Mouse (Mus musculus) forebrain, embryonic 11.5 days (tissue): ENCODE results near the gene Vkorc1l1. TPM values are rescaled to one million over a fixed set of nuclear protein-coding genes. Genes with fewer than 3 reads are reported as not detected.

Source experiments
- ATAC-seq: fragments of 200-750 bp; cut with Nextera tagmentation; replicated peaks from 2 replicates; pipeline ENCODE4 v1.8.0; 2017; ENCODE audit warnings: moderate TSS enrichment; ENCODE audit not compliant: low FRiP score
- DNase-seq: peaks from one replicate; pipeline ENCODE4 v3.0.0-alpha.2; 2017; ENCODE audit warnings: low spot score
- H3K27ac ChIP-seq: fragments of 300-500 bp; sonication (generic); 2 replicates; pipeline ENCODE4 v1.5.1; 2014; ENCODE audit warnings: low read depth, low read length
- H3K27me3 ChIP-seq: fragments of 300-500 bp; sonication (generic); 2 replicates; pipeline ENCODE4 v1.6.1; 2014; ENCODE audit warnings: mild to moderate bottlenecking, low read length, mixed read lengths; ENCODE audit not compliant: control insufficient read depth, insufficient read depth
- H3K36me3 ChIP-seq: fragments of 300-500 bp; sonication (generic); 2 replicates; pipeline ENCODE4 v1.6.1; 2014; ENCODE audit warnings: mild to moderate bottlenecking, low read length, moderate library complexity, mixed read lengths; ENCODE audit not compliant: control insufficient read depth, insufficient read depth
- H3K4me1 ChIP-seq: fragments of 300-500 bp; sonication (generic); replicated peaks from 2 replicates; pipeline ENCODE4 v1.6.1; 2014; ENCODE audit warnings: low read length, mixed read lengths; ENCODE audit not compliant: control insufficient read depth, insufficient read depth
- H3K4me2 ChIP-seq: fragments of 300-500 bp; sonication (generic); 2 replicates; pipeline ENCODE4 v1.6.1; 2014; ENCODE audit warnings: low read depth, mild to moderate bottlenecking, low read length, moderate library complexity, mixed read lengths; ENCODE audit not compliant: severe bottlenecking
- H3K4me3 ChIP-seq: fragments of 300-500 bp; sonication (generic); 2 replicates; pipeline ENCODE4 v1.5.1; 2014; ENCODE audit warnings: low read depth, low read length
- H3K9ac ChIP-seq: fragments of 300-500 bp; sonication (generic); 2 replicates; pipeline ENCODE4 v1.6.1; 2014; ENCODE audit warnings: low read length
- H3K9me3 ChIP-seq: fragments of 300-500 bp; sonication (generic); 2 replicates; pipeline ENCODE4 v1.6.1; 2016; ENCODE audit warnings: low read length, mixed read lengths; ENCODE audit not compliant: control insufficient read depth
- WGBS: fragments of 180-500 bp; shearing (Covaris S2); extraction: QIAGEN DNeasy Blood & Tissue Kit; methylation state at CpG from one replicate; pipeline ENCODE4 v1.1.7; 2014; 5-methylcytosine and 5-hydroxymethylcytosine counted together
- polyA plus RNA-seq: library from polyadenylated mRNA; unstranded; fragments of >200 nt; fragmentation: Nextera tagmentation; extraction: Ambion mirVana; gene quantifications from 2 replicates; pipeline ENCODE4 v1.2.1, GENCODE M21; 2014

Gene Vkorc1l1
- polyA plus RNA-seq, 1 experiment from 2014 or later: 35.7 TPM

GRCm38 (mm10) chr5:129955792-129956191 is 14.0 kb downstream of the Vkorc1l1 start:
- H3K4me1 ChIP-seq: no peaks in the 10 kb centered on the region
- no peak overlapping the region for H3K9ac ChIP-seq
- no peak overlapping the region for H3K4me2 ChIP-seq
- H3K27ac ChIP-seq: no peak overlapping the region
- no peak for ATAC-seq
- WGBS: 86% methylated on average over 6 of the region's 6 CpGs
- no peaks in the 10 kb centered on the region for H3K36me3 ChIP-seq
- H3K27me3 ChIP-seq: no peaks in the 10 kb centered on the region
- H3K4me3 ChIP-seq: no peak overlapping the region
- DNase-seq: no peak
- H3K9me3 ChIP-seq: no peaks in the 10 kb centered on the region

GRCm38 (mm10) chr5:129963224-129963623 is 21.5 kb downstream of the Vkorc1l1 start:
- ATAC-seq: no peak
- 54% methylated on average over 4 of the region's 4 CpGs for WGBS
- H3K4me3 ChIP-seq: no peak overlapping the region
- no peaks in the 10 kb centered on the region for H3K27me3 ChIP-seq
- no peak for DNase-seq
- H3K4me1 ChIP-seq: no peaks in the 10 kb centered on the region
- no peaks in the 10 kb centered on the region for H3K36me3 ChIP-seq
- no peak overlapping the region for H3K4me2 ChIP-seq
- H3K9ac ChIP-seq: no peak overlapping the region
- H3K9me3 ChIP-seq: no peaks in the 10 kb centered on the region
- H3K27ac ChIP-seq: no peak overlapping the region

- Histone ChIP-seq H3K4me1 (no peaks in the 10 kb centered on the region), H3K9ac (no peak overlapping the region), H3K9me3 (no peaks in the 10 kb centered on the region), H3K27me3 (no peaks in the 10 kb centered on the region), H3K36me3 (no peaks in the 10 kb centered on the region), H3K27ac (no peak overlapping the region), H3K4me3 (no peak overlapping the region), H3K4me2 (no peak overlapping the region)
- WGBS: 67% methylated on average over 3 of the region's 3 CpGs
- ATAC-seq (no peak), DNase-seq (no peak)
Observed at GRCm38 (mm10) chr5:129966448-129966847, 24.7 kb downstream of the Vkorc1l1 start.

- H3K9me3 ChIP-seq: no peaks in the 10 kb centered on the region
- no peak overlapping the region for H3K27ac ChIP-seq
- H3K4me1 ChIP-seq: no peaks in the 10 kb centered on the region
- H3K27me3 ChIP-seq: no peaks in the 10 kb centered on the region
- H3K36me3 ChIP-seq: no peaks in the 10 kb centered on the region
- 86% methylated on average over 7 of the region's 7 CpGs for WGBS
- H3K9ac ChIP-seq: no peak overlapping the region
- H3K4me2 ChIP-seq: no peak overlapping the region
- ATAC-seq: no peak
- no peak overlapping the region for H3K4me3 ChIP-seq
- DNase-seq: no peak
Observed at GRCm38 (mm10) chr5:129968417-129968816, 26.6 kb downstream of the Vkorc1l1 start.

GRCm38 (mm10) chr5:129971491-129971890 is 29.7 kb downstream of the Vkorc1l1 start:
- no peaks in the 10 kb centered on the region for H3K9me3 ChIP-seq
- H3K4me1 ChIP-seq: no peaks in the 10 kb centered on the region
- 90% methylated on average over 4 of the region's 4 CpGs for WGBS
- no peak for DNase-seq
- no peak overlapping the region for H3K4me3 ChIP-seq
- no peak overlapping the region for H3K27ac ChIP-seq
- no peak overlapping the region for H3K4me2 ChIP-seq
- no peak overlapping the region for H3K9ac ChIP-seq
- H3K27me3 ChIP-seq: no peaks in the 10 kb centered on the region
- ATAC-seq: no peak
- H3K36me3 ChIP-seq: no peaks in the 10 kb centered on the region

- Histone ChIP-seq H3K27me3 (no peaks in the 10 kb centered on the region), H3K27ac (no peak overlapping the region), H3K9me3 (no peaks in the 10 kb centered on the region), H3K4me3 (no peak overlapping the region), H3K4me2 (no peak overlapping the region), H3K36me3 (no peaks in the 10 kb centered on the region), H3K4me1 (no peaks in the 10 kb centered on the region), H3K9ac (no peak overlapping the region)
- ATAC-seq: no peak
- 91% methylated on average over 4 of the region's 4 CpGs for WGBS
- no peak for DNase-seq
Observed at GRCm38 (mm10) chr5:129974354-129974753, 32.6 kb downstream of the Vkorc1l1 start.

- Histone ChIP-seq H3K36me3 (no peaks in the 10 kb centered on the region), H3K4me1 (no peaks in the 10 kb centered on the region), H3K9me3 (no peaks in the 10 kb centered on the region), H3K9ac (no peak overlapping the region), H3K27ac (no peak overlapping the region), H3K27me3 (no peaks in the 10 kb centered on the region), H3K4me3 (no peak overlapping the region), H3K4me2 (no peak overlapping the region)
- 90% methylated on average over 4 of the region's 4 CpGs for WGBS
- DNase-seq (no peak), ATAC-seq (no peak)
Observed at GRCm38 (mm10) chr5:129974866-129975311, 33.1 kb downstream of the Vkorc1l1 start.

GRCm38 (mm10) chr5:129977768-129978167 is 36.0 kb downstream of the Vkorc1l1 start:
- Histone ChIP-seq H3K4me2 (no peak overlapping the region), H3K9me3 (no peaks in the 10 kb centered on the region), H3K27me3 (no peaks in the 10 kb centered on the region), H3K4me3 (no peak overlapping the region), H3K9ac (no peak overlapping the region), H3K27ac (no peak overlapping the region), H3K36me3 (no peaks in the 10 kb centered on the region), H3K4me1 (no peaks in the 10 kb centered on the region)
- DNase-seq (no peak), ATAC-seq (no peak)
- 84% methylated on average over 4 of the region's 4 CpGs for WGBS

GRCm38 (mm10) chr5:129978608-129979007 is 36.8 kb downstream of the Vkorc1l1 start:
- Histone ChIP-seq H3K36me3 (peaks cover 3% of the 10 kb centered on the region; the same call in 1 of the 2 replicates), H3K27ac (no peak overlapping the region), H3K27me3 (no peaks in the 10 kb centered on the region), H3K4me3 (no peak overlapping the region), H3K9ac (no peak overlapping the region), H3K9me3 (no peaks in the 10 kb centered on the region), H3K4me1 (no peaks in the 10 kb centered on the region), H3K4me2 (no peak overlapping the region)
- 91% methylated on average over 5 of the region's 5 CpGs for WGBS
- no peak for DNase-seq
- ATAC-seq: no peak
